Mouse (Mus musculus) yolk sac, embryonic 10.5 days (tissue): Measurements from ENCODE around the gene Dync1li2.

ENCODE experiments used
- DNase-seq: peaks from one replicate; pipeline ENCODE4 v3.0.0-alpha.2; 2017; ENCODE audit warnings: low spot score

Dync1li2 gene

DNA sequence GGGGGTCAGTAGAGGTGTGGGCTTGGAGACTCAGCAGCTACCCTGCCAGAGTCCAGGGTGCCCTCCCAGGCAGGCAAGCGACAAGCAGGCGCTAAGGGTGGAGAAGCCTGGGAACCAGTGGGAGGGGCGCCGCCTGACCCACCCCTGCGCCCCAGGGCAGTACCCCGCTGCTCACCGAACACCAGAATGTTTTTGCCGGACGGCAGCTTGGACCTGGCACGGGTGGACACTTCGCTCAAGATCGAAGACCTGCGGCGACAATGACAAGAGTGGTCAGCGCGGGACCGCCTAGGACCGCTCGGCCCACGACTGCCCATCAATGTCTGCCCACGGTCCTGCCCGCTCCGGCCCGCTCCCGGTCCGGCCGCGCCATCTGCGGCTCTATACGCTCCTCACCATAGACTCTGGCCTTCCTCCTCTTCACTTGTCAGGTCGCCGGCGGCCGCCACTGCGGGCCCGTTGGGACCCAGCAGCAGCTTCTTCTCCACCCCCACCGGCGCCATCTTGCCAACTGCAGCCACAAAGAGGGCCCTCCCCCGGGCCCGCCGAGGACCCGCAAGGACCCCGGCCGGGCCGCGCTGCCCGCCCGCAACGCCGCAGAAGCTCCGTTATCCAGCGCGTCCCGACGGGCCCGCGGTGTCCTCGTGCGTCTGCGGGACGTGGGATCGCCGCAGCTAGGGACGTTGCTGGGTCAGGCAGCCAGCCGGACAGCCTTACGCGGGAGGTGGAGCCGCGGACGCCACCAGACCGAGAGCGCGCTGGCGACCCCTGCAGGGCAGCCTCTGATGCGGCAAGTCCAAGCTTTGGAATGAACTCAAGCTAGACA is at the start of gene Dync1li2:
TSS of gene Dync1li2 (minus strand) at position 749 of the 826 bp plus-strand sequence.
- peak; percentile 90 for DNase-seq

DNA sequence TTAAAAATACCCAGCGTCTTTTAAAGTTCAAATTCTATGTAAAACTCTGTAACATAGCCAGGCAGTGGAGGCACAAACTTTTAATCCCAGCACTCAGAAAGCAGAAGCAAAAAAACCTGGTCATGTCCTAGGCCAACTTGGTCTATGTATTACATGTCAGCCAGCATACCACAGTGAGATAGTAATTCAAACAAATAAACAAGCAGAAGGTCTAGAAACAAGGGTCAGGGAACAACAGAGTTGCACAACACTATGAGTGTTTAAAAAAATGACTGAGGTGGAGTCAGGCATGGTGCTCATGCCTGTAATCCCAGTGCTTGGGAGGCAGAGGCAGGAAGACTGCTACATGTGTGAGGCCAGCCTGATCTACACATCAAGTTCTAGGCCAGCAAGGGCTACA is 36.2 kb upstream of the Dync1li2 start:
- DNase-seq: no peak

DNA sequence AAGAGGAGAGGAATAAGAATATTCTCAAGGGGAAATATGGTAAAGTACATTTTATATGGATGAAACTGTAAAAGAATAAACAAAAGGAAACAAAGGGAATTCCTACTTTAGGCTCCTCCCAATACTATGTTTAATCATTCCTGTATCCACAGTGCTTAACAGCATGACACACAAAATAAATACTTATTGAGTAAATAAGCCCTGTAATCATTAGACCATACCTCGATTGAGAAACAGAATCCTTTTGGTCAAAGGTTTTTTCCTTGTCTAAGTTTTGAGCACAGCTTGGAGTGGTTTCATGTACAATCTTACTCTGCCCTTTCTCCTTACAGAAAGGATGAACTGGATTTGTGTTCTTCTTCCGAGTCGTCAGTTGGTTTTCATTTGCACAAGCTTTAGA is 29.6 kb upstream of the Dync1li2 start:
- no peak for DNase-seq

DNA sequence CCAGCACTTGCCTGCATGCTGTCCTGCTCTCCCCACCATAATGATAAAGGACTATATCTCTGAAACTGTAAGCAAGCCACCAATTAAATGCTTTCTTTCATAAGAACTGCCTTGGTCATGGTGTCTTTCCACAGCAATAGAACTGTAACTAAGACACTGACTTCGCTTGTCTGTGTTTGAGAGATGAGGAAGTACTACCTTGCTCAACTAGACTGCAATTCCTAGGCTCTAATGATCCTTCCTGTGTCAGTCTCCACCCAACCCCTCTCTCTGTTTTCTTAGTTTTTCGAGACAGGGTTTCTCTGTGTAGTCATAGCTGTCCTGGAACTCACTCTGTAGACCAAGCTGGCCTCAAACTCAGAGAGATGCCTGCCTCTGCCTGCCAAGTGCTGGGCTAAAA is 24.6 kb upstream of the Dync1li2 start:
- DNase-seq: no peak

DNA sequence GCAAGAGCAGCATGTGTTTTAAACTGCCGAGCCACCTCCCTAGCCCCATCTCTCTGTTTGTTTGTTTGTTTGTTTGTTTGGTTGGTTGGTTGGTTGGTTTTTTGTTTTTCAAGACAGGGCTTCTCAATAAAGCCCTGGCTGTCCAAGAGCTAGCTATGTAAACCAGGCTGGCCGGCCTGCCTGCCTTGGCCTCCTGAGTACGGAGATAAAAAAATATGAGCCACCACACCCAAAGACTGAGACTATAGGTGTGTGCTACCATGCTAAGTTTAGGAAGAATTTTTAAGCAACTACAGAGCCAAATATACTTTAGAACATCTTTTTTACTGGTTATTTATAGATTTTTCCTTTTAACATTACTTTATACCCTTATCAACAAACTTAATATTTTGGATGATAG is 9.3 kb upstream of the Dync1li2 start:
- no peak for DNase-seq

DNA sequence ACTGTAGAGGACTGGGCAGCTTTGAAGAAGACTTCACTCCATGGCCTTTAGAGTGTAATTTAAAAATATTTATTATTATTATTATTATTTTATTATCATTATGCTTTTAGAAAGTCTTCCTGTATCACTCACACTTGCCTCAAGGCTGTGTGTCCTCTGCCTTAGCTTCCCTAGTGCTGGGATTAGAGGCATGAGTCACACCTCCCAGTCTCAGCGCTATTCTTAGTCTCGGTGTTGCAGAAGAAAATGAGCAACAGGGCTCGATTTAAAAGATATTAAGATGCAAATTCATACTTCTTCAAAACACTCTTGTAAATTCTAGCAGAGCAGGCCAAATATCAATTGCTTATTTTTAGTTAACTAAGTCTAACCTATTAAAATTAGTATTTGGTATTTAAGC is 5.9 kb upstream of the Dync1li2 start:
- DNase-seq: no peak

DNA sequence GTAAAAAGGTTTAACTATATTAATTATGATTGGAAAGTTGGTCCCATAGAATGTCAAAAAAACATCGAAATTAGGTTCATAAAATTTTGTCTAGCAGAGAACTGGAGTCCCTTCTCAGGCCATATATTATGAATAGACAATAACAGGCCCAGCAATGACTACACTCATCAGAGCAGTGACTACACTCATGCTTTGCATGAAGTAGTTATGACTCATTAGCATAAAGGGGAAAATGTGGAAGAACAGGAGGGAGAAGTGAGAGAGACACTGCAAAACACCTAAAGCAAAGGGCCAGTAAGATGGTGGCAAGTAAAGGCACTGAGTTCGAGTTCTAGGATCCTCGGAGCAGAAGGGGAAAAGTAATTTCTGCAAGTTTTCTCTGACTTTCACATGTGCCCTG is 3.2 kb upstream of the Dync1li2 start:
- no peak for DNase-seq

DNA sequence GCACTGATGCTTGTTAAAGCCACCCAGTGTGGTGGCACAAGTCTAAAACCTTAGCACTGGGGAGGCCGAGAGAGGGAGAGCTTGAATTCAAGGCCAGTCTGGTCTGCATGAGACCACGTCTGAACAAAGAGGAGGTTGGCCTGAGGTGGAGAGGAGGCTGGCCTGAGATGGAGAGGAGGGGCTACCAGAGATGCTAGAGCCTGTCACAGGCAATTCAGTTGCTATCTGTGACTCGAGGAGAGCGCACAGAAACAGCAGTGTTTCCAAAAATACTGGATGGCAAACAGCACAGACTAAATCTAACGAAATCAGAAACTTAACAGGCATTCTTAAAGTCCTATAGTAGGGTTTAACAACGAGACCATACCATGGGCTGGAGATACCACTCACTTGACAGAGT is 2.4 kb upstream of the Dync1li2 start:
- no peak for DNase-seq

DNA sequence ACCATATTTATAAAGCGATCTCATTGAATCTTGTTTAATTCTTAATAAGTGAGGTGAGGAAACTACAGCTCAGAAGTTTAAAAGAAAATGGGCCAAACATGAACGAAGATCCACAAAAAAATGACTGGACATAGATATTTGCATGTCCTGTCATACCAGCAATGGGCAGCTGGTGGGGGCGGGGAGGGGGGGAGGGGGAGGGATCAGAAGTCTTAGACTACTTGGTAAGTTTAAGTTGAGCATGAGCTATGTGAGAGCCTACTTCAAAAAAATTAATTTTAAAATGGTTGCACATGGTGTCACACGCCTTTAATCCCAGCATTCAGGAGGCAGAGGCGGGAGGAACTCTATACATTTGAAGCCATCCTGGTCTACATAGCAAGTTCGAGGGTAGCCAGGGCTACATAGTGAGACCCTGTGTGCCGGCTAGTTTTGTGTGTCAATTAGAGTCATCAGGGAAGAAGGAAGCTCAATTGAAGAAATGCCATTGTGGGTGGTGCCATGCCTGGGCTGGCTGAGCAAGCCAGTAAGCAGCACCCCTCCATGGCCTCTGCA is 355 bp upstream of the Dync1li2 start:
- DNase-seq: no peak

DNA sequence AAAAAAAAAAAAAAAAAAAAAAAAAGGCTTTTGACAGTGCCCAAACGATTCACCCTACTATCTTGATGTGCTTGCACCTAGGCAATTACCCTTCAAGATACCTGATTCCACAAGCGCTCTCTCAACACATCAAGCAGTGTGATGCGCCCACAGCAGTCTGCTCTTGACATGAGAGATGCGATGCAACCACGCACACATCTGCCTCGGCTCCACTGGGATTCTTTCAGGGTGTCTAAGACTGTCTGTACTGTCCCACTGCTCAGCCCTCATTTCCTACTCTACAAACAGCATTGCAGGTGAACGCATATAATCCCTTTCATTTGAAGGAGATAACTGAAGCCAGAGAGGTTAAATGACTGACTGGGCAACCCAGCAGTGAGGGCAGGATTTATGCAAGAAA is 1.2 kb downstream of the Dync1li2 start:
- DNase-seq: no peak

DNA sequence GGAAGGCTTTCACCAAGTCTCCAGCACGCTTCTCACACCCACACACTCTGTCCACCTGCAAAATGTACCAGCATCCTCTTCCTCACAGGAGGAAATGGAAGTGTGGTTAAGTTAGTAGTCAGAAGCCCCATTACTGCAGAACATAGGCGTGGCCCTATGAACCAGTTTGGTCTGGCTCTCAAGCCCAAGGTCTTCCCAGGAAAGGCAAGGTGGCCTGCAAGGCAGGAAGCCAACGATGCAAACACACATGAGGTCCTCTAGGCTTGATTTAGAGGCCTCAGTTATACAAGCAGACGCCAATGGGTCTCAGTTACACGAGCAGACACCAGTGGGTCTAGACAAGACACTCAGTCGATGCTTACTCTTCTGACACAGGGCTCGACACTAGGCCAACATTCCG is 3.4 kb downstream of the Dync1li2 start:
- DNase-seq: no peak

DNA sequence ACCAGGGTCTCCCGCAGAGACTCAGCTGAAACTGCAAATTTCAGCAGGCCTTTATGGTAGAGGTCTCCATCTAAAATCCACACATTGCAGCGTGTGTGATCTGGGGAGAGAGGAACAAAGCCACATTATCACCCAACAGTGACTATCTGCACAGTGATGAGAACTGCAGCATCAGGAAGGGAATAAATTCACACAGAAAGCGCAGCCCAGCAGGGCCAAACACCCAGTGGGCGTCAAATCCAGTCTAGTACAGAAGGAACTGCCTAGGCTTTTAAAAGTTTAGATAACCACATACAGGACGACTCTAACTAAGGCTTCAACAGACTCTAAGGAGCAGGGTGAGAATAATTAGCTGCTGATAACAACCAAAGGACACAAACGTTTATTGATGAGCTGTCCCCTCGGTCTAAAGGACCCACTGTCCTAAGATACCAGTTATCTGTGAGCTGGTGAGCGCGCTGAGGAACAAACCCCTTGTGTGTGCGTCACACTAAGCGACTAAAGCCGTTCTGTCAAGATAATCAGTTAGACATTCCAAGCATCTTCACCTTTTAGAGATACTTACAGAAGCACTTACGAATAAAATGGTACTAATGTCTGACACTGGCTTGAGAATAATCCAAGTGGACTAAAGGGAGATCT is 5.2 kb downstream of the Dync1li2 start:
- no peak for DNase-seq

DNA sequence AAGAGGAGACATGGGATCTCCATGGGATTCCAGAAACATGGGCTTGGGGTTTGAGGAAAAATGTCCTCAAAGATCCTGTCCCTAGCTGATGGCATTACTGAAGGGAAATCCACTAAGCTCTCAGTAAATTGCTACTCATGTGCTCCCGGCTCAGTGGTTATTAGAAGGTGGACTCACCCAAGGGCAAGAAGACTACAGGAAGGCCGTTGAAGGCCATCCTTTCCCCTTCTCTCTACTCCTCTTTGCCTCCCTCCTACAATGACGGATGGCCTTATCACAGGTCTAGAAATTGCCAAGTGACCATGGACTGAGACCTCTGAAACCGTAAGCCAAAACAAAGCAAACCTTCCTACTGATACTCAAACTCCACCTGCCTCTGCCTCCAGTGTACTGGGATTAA is 6.3 kb downstream of the Dync1li2 start:
- no peak for DNase-seq

DNA sequence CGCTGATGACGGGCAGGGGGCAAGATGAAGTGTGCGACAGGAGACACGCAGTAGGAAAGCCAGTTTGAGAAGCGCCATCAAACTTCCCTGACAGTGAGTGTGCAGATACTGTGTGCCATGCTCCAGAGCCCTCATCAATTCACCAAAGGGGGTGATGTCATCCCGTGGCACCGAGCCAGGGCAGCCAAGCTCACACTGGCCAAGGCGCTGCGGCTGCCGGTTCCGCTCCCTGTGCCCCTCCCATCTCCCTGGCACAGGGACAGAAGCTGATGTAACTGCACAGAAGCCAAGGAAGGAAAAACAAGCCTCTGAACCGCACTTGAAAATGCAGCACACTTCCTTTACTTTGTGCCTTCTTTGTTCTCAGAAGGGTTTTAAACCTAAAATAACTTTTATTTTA is 6.8 kb downstream of the Dync1li2 start:
- DNase-seq: no peak

DNA sequence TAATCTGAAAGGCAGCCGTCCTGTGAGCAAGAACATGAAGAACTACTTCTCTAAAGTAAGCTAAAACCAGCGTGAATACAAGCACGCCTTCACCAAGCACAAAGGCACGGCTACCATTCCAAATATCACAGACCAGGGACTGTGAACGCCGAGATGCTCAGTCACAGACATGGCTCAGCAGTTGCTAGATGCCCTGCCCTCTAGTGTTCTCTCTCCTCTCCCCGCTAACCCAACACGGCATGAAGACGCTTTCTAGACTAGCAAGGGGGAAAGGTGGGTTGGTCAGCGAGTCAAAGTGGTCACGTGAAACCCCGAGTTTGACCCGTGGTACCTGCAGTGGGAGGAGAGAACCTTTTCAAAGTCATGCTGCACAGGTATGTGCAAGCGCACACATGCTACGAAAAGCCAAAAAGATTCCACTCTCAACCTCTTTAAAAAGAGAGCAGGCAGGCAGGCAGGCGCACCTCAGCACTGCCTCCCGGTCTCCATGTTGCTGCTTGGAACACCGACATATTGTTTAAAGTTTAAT is 8.0 kb downstream of the Dync1li2 start:
- DNase-seq: no peak

DNA sequence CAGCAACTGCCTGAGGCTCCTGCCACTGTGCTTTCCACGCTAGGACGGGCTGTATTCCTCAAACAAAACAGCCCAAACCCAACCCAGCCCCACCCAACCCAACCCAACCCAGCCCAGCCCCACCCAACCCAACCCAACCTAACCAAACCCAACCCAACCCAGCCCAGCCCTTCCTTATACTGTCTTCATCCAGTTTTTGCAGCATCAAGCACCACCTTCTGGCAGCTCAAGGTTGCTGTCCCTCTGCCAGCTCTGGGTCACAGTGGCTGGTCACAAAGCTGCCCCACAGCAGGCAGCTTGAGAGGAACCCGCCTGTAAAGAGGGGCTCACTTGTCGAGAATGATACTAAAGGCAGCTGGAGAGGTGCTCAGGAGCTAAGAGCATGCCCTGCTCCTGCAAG is 8.6 kb downstream of the Dync1li2 start:
- DNase-seq: no peak

DNA sequence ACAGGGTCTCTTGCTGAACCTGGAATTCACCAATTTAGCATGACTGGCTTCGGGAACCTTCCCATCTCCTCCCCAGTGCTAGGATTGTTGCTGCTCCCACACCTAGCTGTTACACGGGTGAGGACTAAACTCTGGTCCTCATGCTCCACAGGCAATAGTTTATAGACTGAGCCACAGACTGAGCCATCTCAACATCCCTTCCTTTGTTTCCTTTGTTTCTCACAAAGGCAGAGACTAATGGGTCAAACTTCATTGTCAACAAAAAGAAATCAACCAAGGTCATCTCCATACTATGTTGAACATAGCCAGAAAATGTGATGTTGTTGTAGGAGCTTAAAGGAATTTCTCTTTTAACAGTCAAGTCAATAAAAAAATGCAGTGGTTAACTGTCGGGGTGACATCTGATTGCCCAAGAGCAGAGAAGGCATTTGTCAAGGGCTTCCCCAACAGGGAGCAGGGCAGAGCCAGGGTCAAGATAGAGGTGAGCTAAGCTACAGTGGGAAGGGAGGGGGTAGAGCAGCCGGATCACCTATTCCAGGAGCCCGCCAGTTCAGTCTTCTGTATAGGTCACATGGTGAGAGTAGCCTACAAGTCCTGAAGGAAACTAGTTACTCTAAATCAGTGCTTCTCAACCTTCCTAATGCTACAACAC is 9.5 kb downstream of the Dync1li2 start:
- DNase-seq: no peak

DNA sequence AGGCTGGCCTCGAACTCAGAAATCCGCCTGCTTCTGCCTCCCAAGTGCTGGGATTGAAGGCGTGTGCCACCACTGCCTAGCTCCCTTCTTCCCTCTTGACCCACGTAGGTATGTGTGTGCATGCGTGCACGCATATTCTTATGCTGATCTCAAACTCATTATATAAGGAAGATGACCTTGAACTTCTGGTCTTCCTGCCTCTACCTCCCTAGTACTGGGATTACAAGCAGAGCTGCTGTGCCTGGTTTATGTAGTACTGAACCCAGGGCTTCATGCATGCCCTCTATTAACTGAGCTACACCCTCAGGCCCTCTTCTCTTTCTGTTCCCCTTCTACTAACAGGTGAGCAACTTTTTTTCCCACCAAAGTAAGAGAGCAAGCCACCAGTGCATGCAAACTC is 10.2 kb downstream of the Dync1li2 start:
- DNase-seq: no peak

DNA sequence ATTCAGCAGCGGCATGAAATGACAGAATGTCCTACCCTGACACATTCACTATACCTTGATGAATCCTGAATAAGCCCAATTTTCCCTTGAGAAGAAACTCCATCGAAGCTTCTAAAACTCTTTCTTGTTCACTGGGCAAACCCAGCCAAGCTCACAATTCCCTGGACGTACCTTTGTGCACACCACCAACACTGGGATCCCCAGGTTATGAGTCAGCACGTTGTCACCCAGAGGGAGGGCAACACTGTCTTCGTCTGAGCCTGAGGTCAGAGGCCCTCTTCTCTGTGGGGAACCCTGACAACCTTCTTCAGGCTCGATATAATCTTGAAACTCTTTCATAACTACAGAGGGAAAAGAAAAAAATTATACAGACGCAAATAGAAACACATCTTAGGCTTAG is 12.6 kb downstream of the Dync1li2 start:
- no peak for DNase-seq

DNA sequence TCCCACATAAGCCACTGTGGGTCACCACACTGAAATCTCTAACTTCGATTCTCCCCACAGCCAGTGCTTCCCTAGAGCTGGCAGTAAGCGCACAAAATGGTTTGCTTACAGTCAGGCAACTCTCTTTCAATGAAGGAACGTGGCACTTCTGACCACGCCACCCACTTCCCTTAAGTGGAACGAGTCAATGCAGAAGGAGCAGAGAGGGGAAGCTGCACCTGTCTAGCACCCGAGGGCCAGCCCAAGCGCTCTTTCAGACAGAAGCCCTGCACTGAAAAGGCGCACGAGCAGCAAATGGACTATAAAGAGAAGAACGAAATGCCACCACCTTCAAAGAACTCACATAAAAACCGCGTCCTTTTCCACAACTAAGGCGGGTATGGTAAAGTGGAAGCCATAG is 15.1 kb downstream of the Dync1li2 start:
- no peak for DNase-seq

DNA sequence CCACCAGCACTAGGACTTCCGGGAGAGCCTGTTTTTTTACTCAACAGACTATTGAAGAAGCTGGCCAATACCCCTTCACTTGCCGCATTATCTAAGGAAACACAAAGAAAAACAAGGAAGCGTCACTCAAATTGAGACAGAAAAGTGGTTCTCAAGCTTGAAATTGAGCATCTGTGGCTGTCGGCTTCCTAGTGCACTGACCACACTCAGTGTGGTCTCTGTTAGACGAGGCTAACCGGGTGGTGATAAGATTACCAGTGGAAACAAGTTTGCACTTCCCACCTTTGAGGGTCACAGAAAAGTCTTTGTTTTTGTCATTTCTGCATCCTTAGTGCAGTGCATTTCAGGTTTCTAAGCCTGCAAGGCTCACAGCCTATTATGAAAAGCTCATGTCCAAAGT is 20.5 kb downstream of the Dync1li2 start:
- DNase-seq: no peak

DNA sequence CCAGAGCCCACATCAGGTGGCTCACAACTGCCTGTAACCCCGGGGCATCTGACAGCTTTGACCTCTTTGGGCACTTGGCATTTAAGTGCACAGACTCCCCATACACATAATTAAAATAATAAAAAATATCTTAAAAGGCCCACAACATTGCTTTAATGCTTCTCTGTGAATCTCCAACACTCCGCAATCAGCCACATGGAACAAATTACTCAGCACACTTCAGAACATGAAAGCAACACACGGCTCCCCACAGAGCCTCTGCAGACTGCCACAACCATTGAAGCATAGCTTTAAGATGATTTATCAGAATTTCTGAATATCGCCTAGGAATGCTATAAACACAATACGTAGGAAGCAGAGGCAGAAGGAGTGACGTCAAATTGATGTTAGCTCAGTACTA is 26.8 kb downstream of the Dync1li2 start:
- DNase-seq: no peak

DNA sequence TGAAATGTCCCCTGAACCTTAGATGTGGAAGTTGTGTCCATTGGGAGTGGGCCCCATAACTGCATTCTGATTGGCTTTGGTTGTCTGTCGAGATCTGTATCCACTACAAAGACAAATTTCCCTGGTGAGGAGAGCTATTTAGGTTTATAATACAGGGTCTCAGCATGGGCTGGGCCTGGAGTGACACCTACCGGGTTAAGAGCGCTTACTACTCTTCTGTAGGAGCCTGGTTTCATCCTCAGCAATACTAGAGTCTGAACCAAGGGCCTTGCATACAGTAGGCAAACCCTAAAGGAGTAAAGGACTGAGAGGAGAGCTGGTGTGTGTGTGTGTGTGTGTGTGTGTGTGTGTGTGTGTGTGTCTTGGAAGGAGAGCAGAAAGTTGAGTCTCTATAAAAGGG is 28.6 kb downstream of the Dync1li2 start:
- DNase-seq: no peak
